8 mouse cellular contexts compared by ENCODE assay signal in genomic region chrX:142679502-142680250, GRCm38 (mm10). TPM values are rescaled to one million over a fixed set of nuclear protein-coding genes. Genes with fewer than 3 reads are reported as not detected.
A peak's percentile ranks its signal among the peaks of the same experiment; 100 is the strongest.
DNase-seq lines count a peak whose midpoint lies in the region; ATAC-seq and TF ChIP-seq lines count a peak whose summit lies in the region.

No protein-coding gene starts in this region.

- peaks cover 3% of the 10 kb centered on the region; the same call in 1 of the 2 replicates for H3K27me3 ChIP-seq in heart, embryonic 11.5 days (ENCODE audit: control insufficient read depth, insufficient read depth, low read length)
- H3K27me3 ChIP-seq in CH12.LX (replicated peaks) = no peaks in the 10 kb centered on the region
- peaks cover 64% of the 10 kb centered on the region for H3K27me3 ChIP-seq in hindbrain, embryonic 10.5 days (ENCODE audit: insufficient read depth, poor library complexity, severe bottlenecking)

- WGBS in heart, embryonic 11.5 days (ENCODE audit: insufficient replicate concordance) = 39% methylated on average over 11 of the region's 11 CpGs
- WGBS in hindbrain, embryonic 10.5 days = 45% methylated on average over 11 of the region's 11 CpGs
- 43% methylated on average over 11 of the region's 11 CpGs for WGBS in macrophage (ENCODE audit: missing documents)

- no peak for TF ChIP-seq CTCF in CH12.LX (conservative IDR thresholded peaks at IDR 0.05 in 1 of 2, IDR thresholded peaks at IDR 0.05 in 1 of 2; ENCODE audit: low read depth in 2 of 2, low read length in 2 of 2)

- no peaks in the 10 kb centered on the region for H3K36me3 ChIP-seq in heart, embryonic 11.5 days (ENCODE audit: control insufficient read depth, insufficient read depth, low read length)
- peaks cover 0 to 6% of the 10 kb centered on the region in 2 experiments for H3K36me3 ChIP-seq in CH12.LX (replicated peaks in 1 of 2; ENCODE audit: control insufficient read depth in 1 of 2, insufficient read depth in 1 of 2, low read length in 1 of 2)
- H3K36me3 ChIP-seq in hindbrain, embryonic 10.5 days = no peaks in the 10 kb centered on the region
- no peaks in the 10 kb centered on the region for H3K36me3 ChIP-seq in macrophage (ENCODE audit: inconsistent target)

- peak overlapping the region; percentile 78; the same call in 1 of the 2 replicates for H3K9ac ChIP-seq in heart, embryonic 11.5 days (ENCODE audit: low read depth, low read length)
- H3K9ac ChIP-seq in CH12.LX (ENCODE audit: insufficient read depth, low read depth) = peak overlapping the region; percentile 37; the same call in 1 of the 2 replicates

- in situ Hi-C loops in CH12.LX (cut with MboI; ENCODE audit: low pct_ligation_motif_present, low pct_unique_long_range_greater_than_20kb, low sequenced_read_pairs) = no loop called here

- no peak for ATAC-seq in heart, embryonic 11.5 days (replicated peaks; ENCODE audit: insufficient number of reproducible peaks, low FRiP score, low TSS enrichment)

- H3K4me3 ChIP-seq in heart, embryonic 11.5 days (ENCODE audit: low read depth, low read length) = peak overlapping the region; percentile 57
- peak overlapping the region in 1 of 3 experiments; percentile 63 for H3K4me3 ChIP-seq in CH12.LX (replicated peaks in 1 of 3; ENCODE audit: low read depth in 2 of 3, low read length in 2 of 3, poor library complexity in 1 of 3)
- peak overlapping the region; percentile 65 for H3K4me3 ChIP-seq in hindbrain, embryonic 10.5 days
- H3K4me3 ChIP-seq in macrophage (ENCODE audit: inconsistent target) = peak overlapping the region; percentile 28

- no peaks in the 10 kb centered on the region for H3K9me3 ChIP-seq in heart, embryonic 11.5 days (replicated peaks; ENCODE audit: control insufficient read depth, low read length)
- H3K9me3 ChIP-seq in CH12.LX (replicated peaks; ENCODE audit: low read length) = no peaks in the 10 kb centered on the region
- no peaks in the 10 kb centered on the region for H3K9me3 ChIP-seq in hindbrain, embryonic 10.5 days

- peak overlapping the region; percentile 89 for H3K27ac ChIP-seq in heart, embryonic 11.5 days (ENCODE audit: low read depth, low read length)
- H3K27ac ChIP-seq in CH12.LX (ENCODE audit: insufficient read depth, low read depth) (no peak overlapping the region), macrophage (peak overlapping the region; percentile 79)
- peak overlapping the region; percentile 94 for H3K27ac ChIP-seq in hindbrain, embryonic 10.5 days

- no peak for DNase-seq in heart, postnatal 10 days
- no peak for DNase-seq in CH12.LX (ENCODE audit: extremely low read depth)
- no peak for DNase-seq in hindbrain, embryonic 10.5 days (ENCODE audit: low spot score)
- DNase-seq in gastrocnemius, adult 18-20 months (ENCODE audit: low spot score) = no peak
- DNase-seq in right cerebral cortex, adult 2 months (ENCODE audit: low spot score in 2 of 2) = no peak
- no peak for DNase-seq in urinary bladder, postnatal 25 days (ENCODE audit: low spot score)

- TF ChIP-seq POLR2A in CH12.LX (IDR thresholded peaks at IDR 0.05; ENCODE audit: low read depth, low read length) = no peak

- no peak for TF ChIP-seq RAD21 in CH12.LX (IDR thresholded peaks at IDR 0.05; ENCODE audit: low read depth, low read length)

- H3K79me2 ChIP-seq in CH12.LX (replicated peaks; ENCODE audit: control insufficient read depth, extremely low read depth, insufficient read depth, poor library complexity, severe bottlenecking) (peaks cover 11% of the 10 kb centered on the region), macrophage (ENCODE audit: inconsistent target) (peaks cover 24% of the 10 kb centered on the region)

- dilution Hi-C loops in CH12.LX (cut with MboI; ENCODE audit: extremely low pct_ligation_motif_present, extremely low pct_unique_long_range_greater_than_20kb, low sequenced_read_pairs) = no loop called here

- peak overlapping the region; percentile 60 for H3K4me2 ChIP-seq in heart, embryonic 11.5 days
- peak overlapping the region; percentile 72 for H3K4me2 ChIP-seq in CH12.LX (ENCODE audit: insufficient read depth, low read depth, poor library complexity, severe bottlenecking)

- H3K4me1 ChIP-seq in heart, embryonic 11.5 days (ENCODE audit: control insufficient read depth, insufficient read depth, low read length) = peaks cover 6% of the 10 kb centered on the region; the same call in 1 of the 2 replicates
- peaks cover 4 to 24% of the 10 kb centered on the region in 2 experiments; a peak in 3 of 4 replicates for H3K4me1 ChIP-seq in CH12.LX (ENCODE audit: control insufficient read depth in 1 of 2, insufficient read depth in 2 of 2)
- H3K4me1 ChIP-seq in hindbrain, embryonic 10.5 days (replicated peaks) = peaks cover 35% of the 10 kb centered on the region

- intact Hi-C loops in heart, postnatal 10 days (cut with DNase I) = loop anchor here (5.0 to 10.0 kb wide), 5 partner anchors 38 to 128 kb away; no protein-coding TSS in a partner anchor

- no peak for TF ChIP-seq EP300 in CH12.LX (IDR thresholded peaks at IDR 0.05; ENCODE audit: low read length)

TF ChIP-seq in CH12.LX, 34 proteins besides CTCF, POLR2A, EP300 and RAD21:
- TF ChIP-seq UBTF (IDR thresholded peaks at IDR 0.05; ENCODE audit: low read depth, low read length) = no peak
- TF ChIP-seq TCF12 (IDR thresholded peaks at IDR 0.05; ENCODE audit: low read depth, low read length) = no peak
- no peak for TF ChIP-seq MAFK (IDR thresholded peaks at IDR 0.05; ENCODE audit: insufficient replicate concordance, low read length)
- TF ChIP-seq ZNF384 (IDR thresholded peaks at IDR 0.05; ENCODE audit: low read depth, low read length) = no peak
- TF ChIP-seq JUND (conservative IDR thresholded peaks at IDR 0.05; ENCODE audit: low read depth, low read length) = no peak
- no peak for TF ChIP-seq PAX5 (IDR thresholded peaks at IDR 0.05; ENCODE audit: low read length)
- no peak for TF ChIP-seq GABPA (IDR thresholded peaks at IDR 0.05; ENCODE audit: insufficient replicate concordance, low read depth, low read length)
- TF ChIP-seq CHD1 (IDR thresholded peaks at IDR 0.05; ENCODE audit: low read depth, low read length) = no peak
- TF ChIP-seq KAT2A (IDR thresholded peaks at IDR 0.05; ENCODE audit: insufficient replicate concordance, low read length) = no peak
- TF ChIP-seq NRF1 (IDR thresholded peaks at IDR 0.05; ENCODE audit: low read depth, low read length) = no peak
- no peak for TF ChIP-seq MXI1 (IDR thresholded peaks at IDR 0.05; ENCODE audit: low read depth, low read length)
- TF ChIP-seq NELFE (IDR thresholded peaks at IDR 0.05; ENCODE audit: low read depth, low read length) = no peak
TF ChIP-seq in CH12.LX: peak in this region for 0.

RNA-seq across cellular contexts. Expression of gene Tmem164, which starts 1.5 kb away (rescaled TPM):
- polyA plus RNA-seq in heart, embryonic 11.5 days (2014; fragmentation: Nextera tagmentation; extraction: Ambion mirVana) = 33.5 and 43.3 TPM in 2 replicates
- 10 to 100 TPM; 40.3 to 57.2 TPM for total RNA-seq in heart, postnatal 10 days (2021)
- total RNA-seq in CH12.LX (2012; rRNA removed) (21.5 and 24.0 TPM in 2 replicates), CH12.LX (2014; rRNA removed) (21.4 and 22.7 TPM in 2 replicates)
- polyA plus RNA-seq in CH12.LX (2012; ENCODE audit: insufficient read length, low read depth) (17.7 and 19.2 TPM in 2 replicates), macrophage (2018) (47.1 to 61.4 TPM (median 59.5 TPM) in 3 replicates)
- 42.9 and 60.9 TPM in 2 replicates for polyA plus RNA-seq in hindbrain, embryonic 10.5 days (2016; fragmentation: Nextera tagmentation; extraction: Ambion mirVana)
- total RNA-seq in macrophage (2018; cell fraction: chromatin; rRNA removed) = 100 to 1,000 TPM in 25 of 26 experiments, 10 to 100 TPM in 1; 96.0 to 161 (median 141) TPM
- 100 to 1,000 TPM in 1 of 26 experiments, 10 to 100 TPM in 25; 59.6 to 105 (median 79.5) TPM for total RNA-seq in macrophage (2018; cell fraction: cytosol; rRNA removed)
- total RNA-seq in macrophage (2018; cell fraction: nucleus; rRNA removed) = 100 to 1,000 TPM in 24 of 26 experiments, 10 to 100 TPM in 2; 92.3 to 175 (median 142) TPM
- 1 to 10 TPM; 1.1 to 1.2 TPM for total RNA-seq in gastrocnemius, adult 18-20 months (2021)
